Mouse (Mus musculus): ENCODE measurements around the gene 6030408B16Rik.

DNA sequence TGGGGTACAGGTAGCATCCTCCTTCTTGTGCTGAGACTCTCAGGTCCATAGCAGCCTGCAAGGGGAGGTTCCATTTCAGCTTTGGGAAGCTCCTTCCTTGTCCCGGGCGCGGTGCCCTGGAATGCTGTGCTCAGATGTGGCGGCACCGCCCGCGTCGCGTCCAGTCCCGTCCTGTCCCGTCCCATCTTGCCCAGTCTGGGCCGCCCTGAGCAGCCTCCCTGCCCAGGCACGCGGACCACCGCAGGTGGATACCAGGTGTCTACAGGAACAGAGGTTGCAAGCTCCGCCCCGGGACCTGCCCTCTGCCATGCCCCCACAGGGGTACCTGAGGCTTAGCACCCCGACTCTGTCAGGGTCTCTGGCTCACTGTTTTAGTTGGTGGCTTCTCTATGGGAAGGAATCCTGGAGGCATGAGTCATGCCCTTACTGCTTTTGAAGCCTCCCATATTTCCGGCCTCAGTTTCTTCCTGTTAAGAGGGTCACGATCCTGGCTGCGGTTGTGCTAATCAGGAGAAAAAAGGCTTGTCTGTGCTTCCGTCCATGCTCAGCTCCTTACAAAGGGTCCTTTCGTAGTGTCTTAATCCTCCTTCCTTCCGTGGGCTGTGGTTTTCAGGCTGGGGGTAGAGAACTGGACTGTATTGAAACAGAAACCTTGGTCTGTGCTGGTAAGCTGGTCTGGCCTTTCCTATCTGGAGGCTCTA lies 43.6 kb downstream of the 6030408B16Rik start:
- no peak for TF ChIP-seq CTCF (IDR thresholded peaks at IDR 0.05; ENCODE audit: low read depth)
- TF ChIP-seq EP300 (IDR thresholded peaks at IDR 0.05; ENCODE audit: low read depth) = no peak
